Mouse (Mus musculus) stomach, postnatal 0 days (tissue): ENCODE measurements around the gene Rpl36a.

Source experiments
- CTCF ChIP-seq: IDR thresholded peaks from 2 replicates; pipeline ENCODE4 v1.5.1; 2016; ENCODE audit warnings: antibody characterized with exemption, low read depth, mild to moderate bottlenecking, moderate library complexity
- EP300 ChIP-seq: optimal IDR thresholded peaks from 2 replicates; pipeline ENCODE3; 2016; ENCODE audit warnings: antibody characterized with exemption

DNA sequence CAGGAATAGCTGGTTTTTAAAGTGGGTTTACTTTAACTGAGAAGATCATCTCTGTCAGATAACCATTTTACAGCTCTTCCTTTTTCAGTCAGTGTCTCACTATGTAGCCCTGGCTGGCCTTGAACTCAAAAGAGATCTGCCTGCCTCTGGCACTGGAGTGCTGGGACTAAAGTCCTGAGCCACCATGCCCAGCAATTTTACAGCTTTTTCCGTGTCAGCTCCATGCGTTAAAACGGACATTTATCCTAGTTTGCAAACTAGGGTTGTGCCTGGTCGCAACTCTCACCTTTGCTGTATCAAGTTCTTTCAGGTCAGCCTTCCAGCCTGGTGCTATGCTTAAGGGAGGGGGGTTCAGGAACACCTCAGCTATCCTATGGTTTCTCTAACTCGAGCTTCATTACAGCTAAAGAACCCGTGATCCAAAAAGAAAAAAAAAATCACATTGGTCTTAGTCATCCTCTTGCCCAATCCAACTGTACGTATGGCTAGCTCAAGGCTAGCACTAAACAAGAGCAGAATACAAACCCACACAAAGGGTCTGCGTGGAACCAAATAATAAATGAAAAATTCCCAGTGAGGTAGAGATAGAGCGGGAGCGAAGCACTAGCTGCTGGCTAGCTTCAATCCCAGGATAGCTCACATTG is 14.6 kb downstream of the Rpl36a start:
- TF ChIP-seq CTCF (no peak), EP300 (no peak)
